Mouse (Mus musculus) G1E (cell line): ENCODE data around the gene Rrp12.

Experiments
- CTCF ChIP-seq: IDR thresholded peaks from 2 replicates; pipeline ENCODE4 v1.5.1; 2012; ENCODE audit warnings: low read depth, low read length, inconsistent platforms, mixed read lengths
- GATA1 ChIP-seq: IDR thresholded peaks from 2 replicates; pipeline ENCODE4 v1.6.1; 2012; ENCODE audit warnings: borderline replicate concordance, low read length, inconsistent platforms, mixed read lengths
- POLR2AphosphoS5 ChIP-seq: IDR thresholded peaks from 2 replicates; pipeline ENCODE4 v1.6.1; 2012; ENCODE audit warnings: low read depth, low read length, inconsistent platforms; ENCODE audit not compliant: insufficient replicate concordance
- TAL1 ChIP-seq: conservative IDR thresholded peaks from 2 replicates; pipeline ENCODE4 v1.6.1; 2012; ENCODE audit warnings: low read depth, low read length, inconsistent platforms, mixed read lengths

GRCm38 (mm10) chr19:41913774-41914591 is 18.0 kb upstream of the Rrp12 start:
- TF ChIP-seq CTCF (no peak), POLR2AphosphoS5 (no peak), TAL1 (no peak), GATA1 (no peak)
